Mouse (Mus musculus): ENCODE results near the gene Gm3411. TPM values are rescaled to one million over a fixed set of nuclear protein-coding genes. Genes with fewer than 3 reads are reported as not detected.
"Not testable (repeated sequence)": the region's sequence is repeated elsewhere in the genome, so short reads cannot be mapped to it uniquely, and the experiment has no call there.

The Gm3411 gene
- polyA plus RNA-seq (2012) = not detected in 2 replicates

GRCm38 (mm10) chr14:6286931-6287715 lies at the start of gene Gm3411:
Gene Gm3411, minus strand, starts transcription at chr14:6287250.
- not testable (repeated sequence) for TF ChIP-seq GATA1 (IDR thresholded peaks at IDR 0.05; ENCODE audit: low read length)

GRCm38 (mm10) chr14:6304743-6305142 lies 17.7 kb upstream of the Gm3411 start, which contains the start of gene Gm21103:
Gene Gm21103, minus strand, starts transcription at chr14:6304843.
- not testable (repeated sequence) for TF ChIP-seq GATA1 (IDR thresholded peaks at IDR 0.05; ENCODE audit: low read length)

GRCm38 (mm10) chr14:6219192-6219591 lies 67.9 kb downstream of the Gm3411 start, which contains the start of gene Gm21560:
Gene Gm21560, minus strand, starts transcription at chr14:6219292.
- not testable (repeated sequence) for TF ChIP-seq GATA1 (IDR thresholded peaks at IDR 0.05; ENCODE audit: low read length)

Other genes with a start within 250 kb of the Gm3411 start
- not detected in 2 replicates for gene Gm6337, start 229.0 kb downstream of the Gm3411 start, polyA plus RNA-seq (2012)
- not detected in 2 replicates for gene Gm8206, start 193.3 kb downstream of the Gm3411 start, polyA plus RNA-seq (2012)
- gene Gm3468, start 178.6 kb downstream of the Gm3411 start, polyA plus RNA-seq (2012) = not detected in 2 replicates
- not detected in 2 replicates for gene Gm3476, start 161.4 kb downstream of the Gm3411 start, polyA plus RNA-seq (2012)
- gene Gm21560, start 68.0 kb downstream of the Gm3411 start, polyA plus RNA-seq (2012) = not detected in 2 replicates
- gene Gm21103, start 17.6 kb upstream of the Gm3411 start, polyA plus RNA-seq (2012) = not detected in 2 replicates
- gene Gm3618, start 56.4 kb upstream of the Gm3411 start, polyA plus RNA-seq (2012) = not detected in 2 replicates
- not detected in 2 replicates for gene Gm16440, start 103.1 kb upstream of the Gm3411 start, polyA plus RNA-seq (2012)
- not detected in 2 replicates for gene Gm3591, start 125.2 kb upstream of the Gm3411 start, polyA plus RNA-seq (2012)
- gene Gm3594, start 157.4 kb upstream of the Gm3411 start, polyA plus RNA-seq (2012) = not detected in 2 replicates